Mouse (Mus musculus) urinary bladder, adult 2 months (tissue): ENCODE measurements around the gene Nrn1. TPM values are rescaled to one million over a fixed set of nuclear protein-coding genes. Genes with fewer than 3 reads are reported as not detected.

Experiments
- DNase-seq: peaks from one replicate; pipeline ENCODE4 v3.0.0; 2022; ENCODE audit warnings: low spot score
- polyA plus RNA-seq: library from polyadenylated mRNA; depleted of rRNA; stranded (reverse); fragments of >200 nt; gene quantifications from 2 replicates; pipeline ENCODE4 v1.2.3, GENCODE M21; 2012

Nrn1 gene
- polyA plus RNA-seq, 1 experiment: 39.9 TPM

- no peak for DNase-seq
Measured at GRCm38 (mm10) chr13:36724533-36725470, 10.1 kb downstream of the Nrn1 start.

DNA sequence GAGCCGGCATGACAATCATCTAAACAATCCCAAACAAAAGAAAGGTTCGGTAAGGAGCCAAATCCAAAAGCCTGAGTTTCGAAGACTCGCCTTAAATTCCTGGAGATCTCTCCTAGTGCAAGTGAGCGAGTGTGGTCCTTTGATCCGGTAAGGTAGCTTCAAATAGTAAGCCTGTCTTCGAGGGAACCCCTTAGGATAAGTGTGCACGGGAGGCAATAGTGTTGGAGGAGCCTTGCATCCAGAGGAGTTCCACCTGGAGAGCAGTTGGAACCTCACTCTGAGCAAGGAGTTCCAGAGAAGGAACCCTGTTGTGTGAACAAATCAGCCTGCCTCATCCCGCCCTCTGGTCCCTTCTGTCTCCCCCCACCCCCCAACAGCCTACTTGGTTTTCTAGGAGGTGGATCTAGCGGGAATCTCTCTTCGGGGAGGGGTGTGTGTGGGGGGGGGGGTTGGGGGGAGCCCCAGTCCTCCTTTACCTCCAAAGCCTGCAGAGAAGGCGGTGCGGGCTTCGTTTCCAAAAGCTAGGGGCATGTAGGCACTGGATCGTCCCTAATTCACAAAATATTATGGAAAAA is 11.1 kb downstream of the Nrn1 start:
- no peak for DNase-seq

DNA sequence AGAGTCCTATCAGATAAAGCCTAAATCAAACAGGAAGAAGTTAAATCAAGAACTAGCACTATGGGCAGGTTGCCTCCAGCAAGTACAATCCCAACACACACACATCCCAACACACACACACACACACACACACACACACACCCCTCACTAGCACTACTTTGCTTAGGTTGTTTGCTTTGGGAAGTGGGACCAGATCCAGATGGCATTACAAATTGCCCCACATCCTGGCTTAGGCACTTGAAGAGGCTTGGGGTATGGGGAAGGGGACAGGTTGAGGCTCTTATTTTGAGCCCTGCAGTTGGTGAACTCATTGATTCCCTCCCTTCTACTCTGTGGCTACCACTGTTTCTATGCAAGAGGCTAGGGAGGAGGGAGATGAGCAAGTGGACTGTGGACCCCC is 12.6 kb downstream of the Nrn1 start:
- no peak for DNase-seq

GRCm38 (mm10) chr13:36720297-36721017 is 14.5 kb downstream of the Nrn1 start:
- no peak for DNase-seq

DNA sequence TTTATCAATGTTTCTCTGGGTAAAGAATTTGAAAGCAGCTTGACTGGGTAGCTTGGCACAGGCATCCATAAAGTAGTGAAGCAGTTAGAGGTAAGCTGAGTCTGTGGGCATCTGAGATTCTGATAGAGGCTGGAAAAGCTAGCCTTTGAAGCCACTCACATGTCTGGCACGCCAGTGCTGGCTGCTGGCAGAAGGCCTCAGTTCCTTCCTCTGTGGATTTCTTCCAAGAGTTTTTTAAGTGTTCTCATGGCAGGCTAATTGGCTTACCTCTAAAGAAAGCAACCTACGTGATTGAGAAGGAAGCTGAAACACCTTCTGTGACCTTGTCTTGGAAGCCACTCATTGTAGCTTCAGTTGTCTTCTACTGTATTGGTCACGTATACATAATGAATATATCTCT is 17.6 kb downstream of the Nrn1 start:
- no peak for DNase-seq

- DNase-seq: no peak
Measured at GRCm38 (mm10) chr13:36716708-36717107, 18.2 kb downstream of the Nrn1 start.

DNA sequence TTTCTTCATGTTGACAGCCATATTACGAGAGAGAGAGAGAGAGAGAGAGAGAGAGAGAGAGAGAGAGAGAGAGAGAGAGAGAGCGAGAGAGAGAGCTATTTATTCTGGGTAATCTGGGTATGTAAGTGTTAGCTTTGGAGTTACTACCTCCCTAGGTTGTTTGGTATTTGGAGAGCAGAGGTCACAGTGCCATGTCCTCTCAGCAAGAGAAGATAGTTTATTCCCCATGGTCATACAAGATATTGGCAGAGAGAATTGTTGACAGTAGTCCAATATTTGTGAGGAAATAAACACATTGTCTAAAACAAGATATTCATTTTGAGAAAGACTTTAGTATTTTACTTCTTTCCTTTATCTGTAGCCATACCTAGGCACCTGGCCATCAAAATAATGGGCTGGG is 20.8 kb downstream of the Nrn1 start:
- DNase-seq: no peak

- no peak for DNase-seq
Measured at GRCm38 (mm10) chr13:36707088-36707690, 27.7 kb downstream of the Nrn1 start.

DNA sequence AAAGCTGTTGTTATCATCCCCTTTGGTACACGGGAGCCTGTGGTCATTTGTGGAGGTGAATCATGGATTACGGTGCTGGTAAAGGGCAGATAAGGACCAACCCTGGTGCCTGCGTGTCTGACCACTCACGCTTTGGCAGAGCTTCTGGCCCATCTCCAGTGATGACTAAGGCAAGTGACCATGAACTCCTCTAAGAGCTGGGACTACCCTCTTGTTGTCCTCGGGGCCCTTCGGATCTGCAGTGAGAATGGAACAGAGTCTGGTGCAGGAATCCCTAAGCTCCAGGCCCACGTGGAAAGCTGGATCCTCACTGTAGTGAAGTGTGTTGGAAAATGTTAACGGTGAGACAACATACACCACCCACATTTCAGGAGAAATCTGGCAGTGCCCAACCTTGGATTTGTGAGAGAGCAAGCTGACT is 38.6 kb downstream of the Nrn1 start:
- peak; percentile 24 for DNase-seq

GRCm38 (mm10) chr13:36695516-36696201 is 39.3 kb downstream of the Nrn1 start:
- DNase-seq: no peak

GRCm38 (mm10) chr13:36683581-36683980 is 51.4 kb downstream of the Nrn1 start:
- DNase-seq: no peak

GRCm38 (mm10) chr13:36680690-36681355 is 54.1 kb downstream of the Nrn1 start:
- no peak for DNase-seq

GRCm38 (mm10) chr13:36679345-36679744 is 55.6 kb downstream of the Nrn1 start:
- DNase-seq: no peak
